Mouse (Mus musculus): ENCODE data around the gene Taar9.
"Not testable (repeated sequence)": the region's sequence is repeated elsewhere in the genome, so short reads cannot be mapped to it uniquely, and the experiment has no call there.

The Taar9 gene

DNA sequence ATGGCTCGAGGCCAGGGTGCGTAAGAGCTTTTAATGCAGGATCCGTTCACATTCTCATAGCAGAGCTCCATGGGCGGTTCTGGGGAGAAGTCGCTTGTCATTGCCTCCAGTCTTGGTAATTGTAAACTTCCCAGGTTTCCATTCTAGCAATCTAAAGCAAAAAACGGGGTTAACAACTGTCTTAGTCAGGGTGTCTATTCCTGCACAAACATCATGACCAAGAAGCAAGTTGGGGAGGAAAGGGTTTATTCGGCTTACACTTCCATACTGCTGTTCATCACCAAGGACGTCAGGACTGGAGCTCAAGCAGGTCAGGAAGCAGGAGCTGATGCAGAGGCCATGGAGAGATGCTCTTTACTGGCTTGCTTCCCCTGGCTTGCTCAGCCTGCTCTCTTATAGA, at the start of gene Taar9:
TSS of gene Taar9 (minus strand) at position 101 of the 400 bp plus-strand sequence.
- not testable (repeated sequence) for DNase-seq (ENCODE audit: low spot score in 2 of 2)

DNA sequence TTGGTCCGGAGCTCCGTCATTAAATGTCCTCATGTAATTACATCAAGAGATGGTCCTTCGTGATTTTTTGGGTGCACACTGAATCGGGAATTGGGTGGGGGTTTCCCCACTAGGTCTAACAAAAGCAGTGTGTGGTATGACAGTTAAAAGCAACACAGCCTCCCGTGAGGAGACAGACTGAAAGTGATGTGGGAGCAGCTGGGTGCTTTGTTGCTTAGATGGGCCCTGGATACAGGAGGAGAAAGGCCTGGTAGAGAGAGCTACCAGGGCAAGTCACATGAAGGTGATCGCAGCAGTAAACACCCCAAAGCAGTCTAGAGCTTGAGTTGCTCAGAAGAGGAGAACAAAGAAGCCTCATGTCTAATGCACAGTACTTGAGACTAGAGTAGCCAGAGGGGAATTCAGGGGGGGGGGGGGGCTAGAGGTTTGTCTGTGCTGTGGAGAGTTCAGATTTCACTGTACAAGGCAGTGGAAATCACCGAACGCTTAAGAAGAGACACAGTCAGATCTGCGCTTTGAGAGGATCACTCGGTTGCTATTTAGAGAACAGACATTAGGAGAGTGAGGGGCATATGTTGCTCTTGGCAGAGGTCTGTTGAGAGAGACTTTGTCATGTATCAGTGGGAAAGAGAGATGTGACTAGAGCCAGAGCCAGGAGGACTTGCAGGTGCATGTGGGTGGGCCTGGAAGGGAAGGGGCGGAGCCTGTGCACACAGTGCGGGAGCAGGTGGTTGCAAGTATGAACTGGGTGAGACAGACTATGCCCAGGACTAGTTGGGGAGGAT, 49.3 kb upstream of the Taar9 start:
- no peak for DNase-seq (ENCODE audit: low spot score in 2 of 2)

DNA sequence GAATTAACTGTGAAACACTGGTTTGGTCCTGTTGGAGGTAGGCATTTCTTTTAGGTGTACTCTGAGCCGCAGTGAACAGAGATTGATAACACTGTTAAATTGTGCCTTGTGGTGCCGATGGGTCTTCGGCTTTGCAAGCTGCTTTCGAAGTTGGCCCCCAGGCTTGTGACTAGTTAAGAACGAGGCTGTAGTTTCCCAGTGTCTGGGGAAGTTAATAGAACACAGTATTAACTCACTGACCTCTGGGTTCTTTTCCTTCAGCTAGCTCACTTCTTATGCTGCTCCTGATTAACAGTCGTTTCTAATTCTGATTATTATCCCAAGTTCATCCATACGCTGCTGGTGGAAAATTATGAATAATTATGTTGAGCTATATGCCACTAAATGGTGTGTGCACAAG, 40.8 kb upstream of the Taar9 start:
- no peak for DNase-seq (ENCODE audit: low spot score in 2 of 2)

DNA sequence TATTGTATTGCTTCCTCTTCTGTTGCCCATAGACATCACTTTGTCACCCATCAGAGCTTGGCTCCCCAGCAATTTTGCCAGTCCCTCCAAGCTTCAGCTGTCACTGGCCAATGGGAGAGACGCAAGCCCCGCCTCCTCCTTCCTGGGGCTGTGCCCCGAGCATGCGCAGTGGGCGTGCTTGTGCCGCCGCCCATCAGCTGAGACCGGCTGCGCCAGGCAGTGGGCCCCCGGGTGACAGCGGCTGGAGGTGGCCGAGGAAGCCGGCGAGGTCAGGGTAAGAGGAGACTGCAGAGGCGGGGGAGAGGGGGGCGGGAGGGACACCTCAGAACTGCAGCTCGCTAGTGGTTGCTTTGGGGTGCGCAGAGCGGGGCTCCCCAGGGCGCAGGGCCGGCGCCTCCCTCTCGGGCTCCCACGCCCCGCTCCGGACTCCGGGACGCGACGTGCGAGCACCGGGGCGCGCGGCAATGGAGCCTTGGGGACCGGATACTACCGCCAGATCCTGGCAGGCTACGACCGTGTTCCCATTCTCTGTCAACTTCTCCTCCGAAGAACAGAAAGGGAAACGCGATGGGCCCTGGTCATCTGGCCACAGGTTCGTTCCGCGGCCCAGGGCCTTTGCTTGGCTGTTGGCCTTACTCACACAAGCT, 39.9 kb upstream of the Taar9 start, which contains the start of gene Stx7:
TSS of gene Stx7 (plus strand) at position 168 of the 647 bp plus-strand sequence.
- peak; percentile 90 for DNase-seq (ENCODE audit: low spot score in 2 of 2)

DNA sequence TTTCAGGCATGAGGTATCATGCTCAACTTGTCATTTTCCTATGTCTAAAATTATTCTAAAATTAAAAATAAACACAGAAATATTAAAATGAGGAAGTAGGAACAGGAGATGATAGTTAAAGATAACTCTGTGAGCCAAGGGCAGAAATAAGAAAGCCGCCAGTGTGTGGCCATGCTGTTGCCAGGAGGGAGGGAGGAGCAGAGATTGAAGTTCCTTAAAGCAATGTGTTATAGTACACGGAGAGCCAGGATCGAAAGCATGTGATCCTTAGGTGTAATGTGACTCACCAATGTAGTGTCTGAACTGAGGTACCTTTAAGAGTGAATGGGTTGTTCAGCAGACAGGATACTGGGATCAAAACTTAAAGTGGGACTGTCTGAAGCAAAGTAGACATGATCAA, 33.4 kb upstream of the Taar9 start:
- no peak for DNase-seq (ENCODE audit: low spot score in 2 of 2)

DNA sequence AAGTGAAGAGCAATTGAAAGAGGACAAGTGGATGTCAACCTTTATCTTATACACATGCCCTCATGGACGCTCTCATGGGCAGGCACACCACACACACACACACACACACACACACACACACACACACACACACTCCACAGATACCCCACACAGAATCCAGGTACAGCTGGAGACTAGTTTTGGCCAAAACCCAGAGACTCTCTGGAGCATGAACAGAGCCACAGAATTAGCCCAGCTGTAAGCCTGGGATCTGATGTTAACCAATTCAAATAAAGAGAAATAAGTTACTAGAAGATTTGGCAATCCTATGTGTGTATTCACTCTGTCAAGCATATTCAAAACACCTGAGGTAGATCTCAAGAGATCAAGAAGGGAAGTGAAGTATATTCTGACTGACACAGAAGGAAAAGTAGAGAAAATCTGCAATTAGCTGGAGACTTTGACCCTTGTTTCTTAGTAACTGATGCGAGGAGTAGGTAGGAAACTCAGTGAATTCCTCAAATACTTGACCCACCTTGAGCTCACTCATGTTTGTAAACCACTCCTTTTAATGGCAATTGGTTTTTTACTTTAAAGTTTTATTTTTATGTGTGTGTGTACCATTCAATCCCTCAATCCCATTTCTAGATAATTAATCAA, 29.4 kb upstream of the Taar9 start:
- no peak for DNase-seq (ENCODE audit: low spot score in 2 of 2)

DNA sequence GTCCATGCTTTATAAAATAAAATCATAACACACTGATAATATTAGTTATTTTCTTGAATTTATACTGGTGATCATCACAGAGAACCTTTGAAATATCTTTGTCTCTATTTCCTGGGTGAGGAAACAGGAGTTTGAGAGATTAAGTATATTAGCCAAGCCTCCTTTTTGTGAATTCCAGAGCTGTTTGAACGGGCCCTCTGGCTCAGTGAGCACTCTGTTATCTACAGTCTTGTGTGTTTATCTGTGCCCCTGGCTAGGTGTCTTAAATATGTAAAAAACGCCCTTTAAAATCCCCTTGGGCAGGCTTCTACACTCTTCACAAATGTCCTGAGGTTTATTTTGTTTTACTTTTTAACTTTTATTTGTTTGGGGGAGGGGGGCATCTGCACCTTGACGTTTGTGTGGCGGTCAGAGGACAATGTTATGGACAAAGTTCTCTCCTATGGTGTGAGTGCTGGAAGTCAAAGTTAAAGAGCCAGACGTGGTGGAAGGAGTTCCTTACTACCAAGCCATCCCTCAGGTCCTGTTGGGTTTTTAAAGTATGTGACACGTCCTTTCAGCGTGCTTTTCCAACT, 24.8 kb upstream of the Taar9 start:
- no peak for DNase-seq (ENCODE audit: low spot score in 2 of 2)

DNA sequence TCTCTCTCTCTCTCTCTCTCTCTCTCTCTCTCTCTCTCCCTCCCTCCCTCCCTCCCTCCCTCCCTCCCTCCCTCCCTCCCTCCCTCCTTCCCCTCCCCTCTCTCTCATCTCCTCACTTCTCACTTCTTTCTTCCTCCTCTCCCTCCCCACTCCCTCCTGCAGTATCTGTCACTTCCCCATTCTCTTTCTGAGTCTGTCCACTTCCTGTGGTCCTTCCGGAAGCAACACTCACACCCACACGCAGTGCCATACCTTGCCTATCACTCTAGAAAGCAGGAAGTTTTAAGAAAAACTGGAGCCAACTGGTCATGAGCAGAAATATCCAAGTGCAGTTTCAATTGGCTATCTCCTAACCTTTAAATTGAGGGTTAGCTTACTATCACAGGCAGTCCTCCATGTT, 23.8 kb upstream of the Taar9 start:
- no peak for DNase-seq (ENCODE audit: low spot score in 2 of 2)

DNA sequence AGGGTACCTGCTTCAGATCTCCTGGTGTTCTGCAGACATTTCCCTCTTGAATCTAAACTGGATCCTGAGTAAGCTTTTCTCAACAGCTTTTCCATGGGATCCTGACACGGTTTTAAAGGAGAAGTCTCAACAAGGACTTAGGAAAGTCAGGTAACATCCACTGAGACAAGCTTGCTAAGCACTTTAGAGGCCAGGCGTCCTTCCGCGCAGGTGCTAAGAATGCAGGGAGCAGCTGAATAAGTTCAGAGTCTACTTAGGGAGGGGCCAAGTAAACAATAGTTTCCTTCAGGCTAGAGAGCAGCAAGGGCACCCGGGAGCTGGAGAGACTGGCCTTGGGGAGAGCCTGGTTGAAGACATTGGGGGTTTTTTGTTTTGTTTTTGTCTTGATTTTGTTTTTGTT, 22.9 kb upstream of the Taar9 start:
- no peak for DNase-seq (ENCODE audit: low spot score in 2 of 2)

DNA sequence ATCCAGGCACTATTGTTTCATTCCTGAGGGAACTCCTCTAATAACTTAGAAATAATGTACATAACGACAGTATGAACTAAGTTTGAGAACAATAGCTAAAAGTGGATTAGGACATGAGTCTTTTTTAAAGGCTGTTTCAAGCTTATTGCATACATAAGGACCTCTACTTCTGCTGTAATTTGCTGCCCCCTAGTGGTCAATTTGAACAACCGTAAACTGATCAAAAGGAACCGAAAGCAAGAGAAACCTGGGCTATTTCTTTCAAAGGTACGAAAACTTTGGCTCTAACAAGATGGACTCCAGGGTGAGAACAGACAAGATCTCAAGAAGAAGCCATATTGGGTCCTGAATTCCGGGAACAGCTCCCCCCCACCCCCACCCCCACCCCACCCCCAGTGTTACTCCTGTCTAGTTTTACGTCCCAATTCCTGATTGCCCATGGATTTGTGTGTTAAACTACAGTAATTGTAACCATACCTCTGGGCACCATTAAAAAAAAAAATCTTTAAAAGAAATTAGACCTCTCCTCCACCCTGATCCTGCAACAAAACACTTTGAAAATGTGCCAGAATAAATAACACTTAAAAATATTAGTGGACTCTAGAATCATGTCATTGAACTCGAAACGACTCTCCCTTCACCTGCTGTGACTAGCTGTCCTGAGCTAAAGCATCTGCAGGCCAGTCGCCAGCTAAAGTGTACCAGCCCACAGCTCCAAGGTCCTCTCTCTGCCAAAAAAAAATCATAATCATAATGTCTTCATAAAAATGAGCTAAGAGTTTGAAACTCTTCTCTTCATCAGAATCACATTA, 22.3 kb upstream of the Taar9 start:
- DNase-seq (ENCODE audit: low spot score in 2 of 2): peak; percentile 53 to 68

DNA sequence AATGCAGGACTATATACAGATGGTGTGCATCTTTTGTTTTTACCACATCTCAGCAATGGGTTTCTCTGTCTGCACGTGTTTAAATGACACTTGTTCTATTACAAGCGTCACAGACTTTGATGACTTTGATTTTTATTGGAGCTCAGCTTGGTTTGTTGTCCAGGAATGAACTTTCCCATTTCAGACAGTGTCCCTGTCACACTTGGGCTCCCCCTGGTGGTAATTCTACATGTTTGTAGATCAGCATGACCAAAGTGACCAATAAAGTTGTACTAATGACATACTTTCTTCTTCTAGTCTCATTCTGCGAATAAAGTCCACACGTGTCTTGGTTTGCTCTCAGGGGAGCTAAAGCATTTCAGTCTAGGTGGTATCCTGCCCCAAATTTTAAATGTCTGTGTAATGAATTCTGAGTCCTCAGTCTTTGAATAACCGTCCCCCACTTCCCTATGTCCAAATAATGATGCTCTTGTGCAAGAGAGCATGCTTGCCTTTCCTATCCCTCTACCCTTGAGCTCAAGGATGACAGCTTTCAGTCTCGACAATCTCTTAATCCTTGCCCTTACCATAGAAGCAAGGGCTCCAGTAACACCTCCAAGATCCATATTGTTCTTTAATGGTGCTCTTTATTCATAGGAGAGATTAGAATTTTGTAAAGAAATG, 1.9 kb upstream of the Taar9 start:
- DNase-seq (ENCODE audit: low spot score in 2 of 2): peak; percentile 14 to 48

DNA sequence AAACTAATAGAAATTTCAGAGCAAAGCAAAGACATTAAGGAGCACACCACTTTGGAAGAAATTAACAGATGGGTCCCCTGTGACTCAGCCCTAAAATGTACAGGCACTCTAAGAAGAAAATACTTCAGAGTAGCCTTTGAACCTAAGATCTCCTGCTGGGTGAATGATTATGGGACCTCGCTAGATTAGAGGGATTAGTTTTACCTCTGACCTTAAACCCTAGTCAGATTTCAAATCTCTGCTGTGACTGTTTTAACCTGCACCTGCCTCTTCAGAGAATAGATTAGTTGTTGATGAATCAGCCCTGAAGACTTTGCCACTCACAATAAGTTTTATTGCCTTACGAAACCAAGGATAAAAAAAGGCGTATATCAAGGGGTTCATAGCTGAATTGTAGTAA, 1.1 kb downstream of the Taar9 start:
- DNase-seq (ENCODE audit: low spot score in 2 of 2): no peak

DNA sequence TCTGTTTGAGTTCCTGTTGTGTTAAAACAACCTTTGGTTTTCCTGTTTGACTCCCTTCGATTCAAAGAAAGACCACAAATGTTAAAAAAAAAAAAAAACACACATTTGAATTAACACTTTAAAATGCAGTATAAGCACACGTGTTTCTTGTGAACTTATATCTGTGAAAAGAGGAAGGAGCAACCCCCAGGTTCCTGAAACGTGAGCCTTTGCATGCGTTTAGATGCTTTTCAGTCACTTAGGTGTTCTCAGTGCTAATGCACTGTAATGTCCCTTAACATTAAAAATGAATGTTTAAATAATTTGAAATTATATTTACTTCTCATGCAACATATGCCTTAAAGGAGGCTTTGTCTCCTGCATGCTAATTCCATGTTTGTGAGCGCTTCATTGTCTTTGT, 1.6 kb downstream of the Taar9 start:
- DNase-seq (ENCODE audit: low spot score in 2 of 2): no peak

DNA sequence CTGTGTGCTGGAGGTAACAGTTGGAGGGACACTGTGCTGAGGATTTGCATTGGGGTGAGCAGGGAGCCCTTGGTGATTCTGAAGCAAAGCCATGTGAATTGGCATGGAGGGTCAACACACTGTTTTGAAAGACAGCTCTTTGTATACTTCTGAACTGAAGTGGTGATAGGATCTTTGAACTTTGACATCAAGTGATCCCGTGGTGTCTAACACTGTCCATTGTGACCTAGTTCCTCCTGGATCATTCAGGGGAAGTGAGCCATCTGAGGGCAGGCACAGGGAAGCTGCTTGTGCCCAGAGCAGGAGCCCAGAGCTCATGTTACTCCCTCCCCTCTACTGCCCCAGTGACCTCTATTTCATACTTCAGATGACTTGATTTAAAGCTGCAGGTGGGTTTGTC, 6.0 kb downstream of the Taar9 start:
- not testable (repeated sequence) for DNase-seq (ENCODE audit: low spot score in 2 of 2)

DNA sequence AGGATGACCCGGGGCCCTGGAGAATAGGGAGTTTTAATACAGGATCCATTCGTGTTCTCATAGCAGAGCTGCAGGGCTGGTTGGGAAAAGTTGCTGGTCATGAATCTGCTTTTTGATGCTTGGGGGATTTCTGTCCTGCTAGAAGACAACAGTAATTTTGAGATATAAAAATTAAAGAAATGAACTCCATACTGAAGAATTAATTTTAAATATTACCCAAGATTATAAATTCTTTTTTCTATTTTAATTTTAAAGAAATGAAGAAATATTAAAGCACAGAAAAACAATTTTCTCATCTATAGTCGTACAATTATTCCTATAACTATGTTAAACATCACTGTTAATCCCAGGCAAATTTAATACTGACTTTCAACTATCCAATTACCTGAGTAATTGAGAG, 7.5 kb downstream of the Taar9 start, which contains the start of gene Taar8c:
TSS of gene Taar8c (minus strand) at position 101 of the 400 bp plus-strand sequence.
- not testable (repeated sequence) for DNase-seq (ENCODE audit: low spot score in 2 of 2)

DNA sequence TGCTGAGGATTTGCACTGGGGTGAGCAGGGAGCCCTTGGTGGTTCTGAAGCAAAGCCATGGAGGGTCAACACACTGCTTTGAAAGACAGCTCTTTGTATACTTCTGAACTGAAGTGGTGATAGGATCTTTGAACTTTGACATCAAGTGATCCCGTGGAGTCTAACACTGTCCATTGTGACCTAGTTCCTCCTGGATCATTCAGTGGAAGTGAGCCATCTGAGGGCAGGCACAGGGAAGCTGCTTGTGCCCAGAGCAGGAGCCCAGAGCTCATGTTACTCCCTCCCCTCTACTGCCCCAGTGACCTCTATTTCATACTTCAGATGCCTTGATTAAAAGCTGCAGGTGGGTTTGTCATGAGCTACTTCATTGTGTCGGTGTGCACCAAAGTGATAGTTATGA, 12.3 kb downstream of the Taar9 start:
- DNase-seq (ENCODE audit: low spot score in 2 of 2): not testable (repeated sequence)

DNA sequence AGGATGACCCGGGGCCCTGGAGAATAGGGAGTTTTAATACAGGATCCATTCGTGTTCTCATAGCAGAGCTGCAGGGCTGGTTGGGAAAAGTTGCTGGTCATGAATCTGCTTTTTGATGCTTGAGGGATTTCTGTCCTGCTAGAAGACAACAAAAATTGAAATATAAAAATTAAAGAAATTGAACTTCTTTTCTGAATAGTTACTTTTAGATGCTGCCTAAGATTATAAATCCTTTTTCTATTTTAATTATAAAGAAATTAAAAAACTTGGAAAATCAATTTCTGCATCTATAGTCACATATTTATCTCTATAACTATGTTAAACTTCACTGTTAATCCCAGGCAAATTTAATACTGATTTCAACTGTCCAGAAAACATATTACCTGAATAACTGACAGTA, 17.1 kb downstream of the Taar9 start, which contains the start of gene Taar8b:
TSS of gene Taar8b (minus strand) at position 101 of the 400 bp plus-strand sequence.
- DNase-seq (ENCODE audit: low spot score in 2 of 2): no peak

DNA sequence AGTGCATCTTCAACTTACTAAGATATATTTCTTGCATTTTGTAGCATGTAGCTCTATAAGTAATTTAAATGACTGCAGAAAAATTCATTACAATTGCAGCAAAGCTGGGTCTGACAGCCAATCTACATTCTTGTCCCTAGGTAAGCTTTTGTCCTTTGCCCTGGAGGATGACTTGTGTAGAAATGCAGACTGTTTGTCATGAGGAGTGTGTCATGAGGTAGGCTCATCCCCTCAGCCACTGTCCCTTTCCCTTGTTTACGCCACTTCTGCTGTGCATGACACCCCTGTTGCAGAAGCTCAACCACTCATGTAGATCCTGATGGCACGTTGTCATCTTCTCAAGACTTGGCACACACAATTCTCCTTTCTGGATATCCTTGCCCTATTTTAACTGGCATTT, 22.2 kb downstream of the Taar9 start:
- DNase-seq (ENCODE audit: low spot score in 2 of 2): no peak

DNA sequence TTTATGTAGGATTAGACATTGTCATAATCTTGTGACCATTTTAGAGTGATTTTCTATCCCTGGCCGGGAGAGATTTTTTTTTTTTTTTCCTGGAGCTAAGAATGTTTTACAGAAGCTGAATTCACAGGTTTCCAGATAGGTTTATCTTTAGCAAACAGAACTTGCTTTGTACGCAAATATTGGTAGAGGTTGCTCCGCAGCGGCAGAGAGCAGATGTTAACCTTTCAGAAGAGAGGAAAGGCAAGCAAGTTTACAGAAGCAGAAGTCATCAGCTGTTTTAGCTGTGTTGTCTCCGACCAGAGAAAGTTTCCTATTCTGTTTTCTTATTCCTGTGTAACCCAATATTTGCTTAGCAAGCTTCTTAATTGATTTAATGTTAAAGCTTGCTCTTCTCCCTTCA, 22.8 kb downstream of the Taar9 start:
- DNase-seq (ENCODE audit: low spot score in 2 of 2): no peak

DNA sequence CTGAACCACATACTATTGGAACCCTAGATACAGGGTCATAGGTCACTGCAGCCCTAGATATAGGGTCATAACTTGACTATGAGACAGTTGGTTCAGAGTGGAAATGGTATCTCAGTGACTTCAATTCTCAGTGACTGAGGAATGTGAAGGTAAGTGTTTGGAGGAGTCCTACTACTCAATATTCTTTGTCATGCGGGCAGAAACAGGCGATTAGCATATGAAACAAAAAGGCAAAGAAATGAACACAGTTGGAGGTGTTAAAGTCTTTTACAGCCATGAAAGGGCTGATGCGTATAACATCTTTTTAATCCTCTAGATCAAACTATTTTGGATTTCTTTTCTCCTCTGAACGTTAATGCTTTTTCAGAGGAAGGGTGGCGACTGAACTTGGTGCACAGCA, 23.4 kb downstream of the Taar9 start:
- no peak for DNase-seq (ENCODE audit: low spot score in 2 of 2)

DNA sequence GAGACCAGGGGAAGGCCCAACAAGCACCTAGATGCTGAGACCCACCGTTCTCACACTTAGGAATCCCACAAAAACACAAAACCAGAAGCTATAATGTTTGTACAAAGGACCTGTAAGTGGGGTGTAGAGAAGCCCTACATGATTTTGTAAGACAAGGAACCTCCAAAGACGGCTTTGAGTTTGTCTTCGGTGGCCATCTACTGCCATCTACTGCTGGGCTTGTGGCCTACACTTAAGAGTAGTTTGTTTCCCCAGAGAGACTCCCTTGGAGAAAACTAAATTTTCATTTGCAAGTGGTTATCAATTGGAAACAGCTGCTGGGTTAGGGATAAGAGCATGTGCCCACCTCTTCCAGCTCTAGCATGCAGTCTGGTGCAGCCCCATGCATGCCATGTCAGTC, 29.2 kb downstream of the Taar9 start:
- DNase-seq (ENCODE audit: low spot score in 2 of 2): peak; percentile 62 to 64

All from right cerebral cortex, adult 2 months (tissue).